Mouse (Mus musculus) MEL (cell line): ENCODE data around the gene Gm20388. TPM values are rescaled to one million over a fixed set of nuclear protein-coding genes. Genes with fewer than 3 reads are reported as not detected.
A peak's percentile ranks its signal among the peaks of the same experiment; 100 is the strongest.

Experiments used
- DNase-seq: peaks from one replicate; pipeline ENCODE4 v3.0.0; 2011; ENCODE audit warnings: low read depth, low spot score
- H3K27ac ChIP-seq: 2 replicates; pipeline ENCODE4 v1.5.1; 2012; ENCODE audit warnings: low read depth, mild to moderate bottlenecking, control low read depth, low read length, moderate library complexity; ENCODE audit not compliant: control insufficient read depth
- H3K27me3 ChIP-seq, 2 experiments: fragments of 150-350 bp in 1 of 2; sonication (generic) in 1 of 2; 2 replicates each; pipeline ENCODE4 v1.6.1; 2012; ENCODE audit warnings: low read length in 2 of 2, mild to moderate bottlenecking in 2 of 2, improper control_type of control experiment in 1 of 2, moderate library complexity in 1 of 2; ENCODE audit not compliant: insufficient read depth in 2 of 2, control insufficient read depth in 1 of 2
- H3K36me3 ChIP-seq, 2 experiments: 2 replicates each; pipeline ENCODE4 v1.6.1; 2012 to 2014; ENCODE audit warnings: low read length in 2 of 2, improper control_type of control experiment in 1 of 2, inconsistent platforms in 1 of 2, mild to moderate bottlenecking in 1 of 2; ENCODE audit not compliant: insufficient read depth in 2 of 2, control insufficient read depth in 1 of 2
- H3K4me1 ChIP-seq, 2 experiments: fragments of 150-350 bp in 1 of 2; sonication (generic) in 1 of 2; 2 replicates each; pipeline ENCODE4 v1.6.1; 2012; ENCODE audit warnings: low read length in 2 of 2, improper control_type of control experiment in 1 of 2, mild to moderate bottlenecking in 1 of 2; ENCODE audit not compliant: insufficient read depth in 2 of 2, control insufficient read depth in 1 of 2
- H3K4me3 ChIP-seq, 2 experiments: fragments of 150-350 bp in 1 of 2; sonication (generic) in 1 of 2; 2 replicates each; pipeline ENCODE4 v1.5.1; 2012; ENCODE audit warnings: low read depth in 2 of 2, low read length in 2 of 2, mild to moderate bottlenecking in 2 of 2, moderate library complexity in 2 of 2, control low read depth in 1 of 2, improper control_type of control experiment in 1 of 2; ENCODE audit not compliant: control insufficient read depth in 1 of 2, insufficient read depth in 1 of 2
- H3K79me2 ChIP-seq: 2 replicates; pipeline ENCODE4 v1.6.1; 2012; ENCODE audit warnings: mild to moderate bottlenecking, low read length, moderate library complexity; ENCODE audit not compliant: control insufficient read depth, poor library complexity, insufficient read depth
- H3K9ac ChIP-seq: 2 replicates; pipeline ENCODE4 v1.6.1; 2012; ENCODE audit warnings: low read depth, mild to moderate bottlenecking, control low read depth, low read length, moderate library complexity; ENCODE audit not compliant: control insufficient read depth, poor library complexity, severe bottlenecking
- H3K9me3 ChIP-seq: fragments of 150-350 bp; sonication (generic); replicated peaks from 2 replicates; pipeline ENCODE4 v1.6.1; 2012; ENCODE audit warnings: mild to moderate bottlenecking, low read length, improper control_type of control experiment, moderate library complexity; ENCODE audit not compliant: insufficient read depth
- BHLHE40 ChIP-seq: IDR thresholded peaks from 2 replicates; pipeline ENCODE4 v1.6.1; 2012; ENCODE audit warnings: low read depth, mild to moderate bottlenecking, inconsistent platforms, low read length, improper control_type of control experiment, borderline replicate concordance
- CTCF ChIP-seq, 3 experiments: IDR thresholded peaks in 2 of 3; conservative IDR thresholded peaks in 1 of 3; 2 replicates each; pipeline ENCODE4 v1.5.1; 2011 to 2012; ENCODE audit warnings: low read length in 3 of 3, low read depth in 2 of 3, mild to moderate bottlenecking in 2 of 3, improper control_type of control experiment in 1 of 3, inconsistent platforms in 1 of 3, mixed read lengths in 1 of 3, moderate library complexity in 1 of 3; ENCODE audit not compliant: control insufficient read depth in 1 of 3, insufficient read depth in 1 of 3, poor library complexity in 1 of 3, severe bottlenecking in 1 of 3
- E2F4 ChIP-seq: IDR thresholded peaks from 2 replicates; pipeline ENCODE4 v1.6.1; 2011; ENCODE audit warnings: low read depth, low read length, improper control_type of control experiment, borderline replicate concordance
- ELF1 ChIP-seq: IDR thresholded peaks from 2 replicates; pipeline ENCODE4 v1.6.1; 2014; ENCODE audit warnings: low read depth, mild to moderate bottlenecking, inconsistent platforms, low read length, improper control_type of control experiment, moderate library complexity
- EP300 ChIP-seq, 2 experiments: IDR thresholded peaks; 2 replicates each; pipeline ENCODE4 v1.6.1; 2011; ENCODE audit warnings: improper control_type of control experiment in 2 of 2, low read length in 2 of 2, low read depth in 1 of 2, mild to moderate bottlenecking in 1 of 2
- ETS1 ChIP-seq: IDR thresholded peaks from 2 replicates; pipeline ENCODE4 v1.6.1; 2012; ENCODE audit warnings: low read depth, mild to moderate bottlenecking, inconsistent platforms, low read length, improper control_type of control experiment, moderate library complexity
- GABPA ChIP-seq: IDR thresholded peaks from 2 replicates; pipeline ENCODE4 v1.6.1; 2012; ENCODE audit warnings: low read depth, mild to moderate bottlenecking, inconsistent platforms, low read length, improper control_type of control experiment, moderate library complexity
- GATA1 ChIP-seq: IDR thresholded peaks from 2 replicates; pipeline ENCODE4 v1.6.1; 2011; ENCODE audit warnings: low read depth, low read length, improper control_type of control experiment
- KAT2A ChIP-seq: conservative IDR thresholded peaks from 2 replicates; pipeline ENCODE4 v1.6.1; 2012; ENCODE audit warnings: low read depth, low read length, improper control_type of control experiment, inconsistent platforms
- MAFK ChIP-seq: IDR thresholded peaks from 2 replicates; pipeline ENCODE4 v1.6.1; 2011; ENCODE audit warnings: low read depth, mild to moderate bottlenecking, low read length, improper control_type of control experiment, borderline replicate concordance
- MAZ ChIP-seq: IDR thresholded peaks from 2 replicates; pipeline ENCODE4 v1.6.1; 2012; ENCODE audit warnings: low read depth, mild to moderate bottlenecking, inconsistent platforms, low read length, improper control_type of control experiment
- MEF2A ChIP-seq: IDR thresholded peaks from 2 replicates; pipeline ENCODE4 v1.6.1; 2014; ENCODE audit warnings: low read depth, mild to moderate bottlenecking, inconsistent platforms, low read length, improper control_type of control experiment; ENCODE audit not compliant: poor library complexity, insufficient replicate concordance, severe bottlenecking; ENCODE audit errors: extremely low read depth
- NELFE ChIP-seq: IDR thresholded peaks from 2 replicates; pipeline ENCODE4 v1.6.1; 2011; ENCODE audit warnings: low read depth, low read length, improper control_type of control experiment
- NRF1 ChIP-seq: IDR thresholded peaks from 2 replicates; pipeline ENCODE4 v1.6.1; 2014; ENCODE audit warnings: low read depth, mild to moderate bottlenecking, inconsistent platforms, low read length, improper control_type of control experiment, moderate library complexity; ENCODE audit not compliant: poor library complexity, insufficient read depth, severe bottlenecking
- POLR2A ChIP-seq, 2 experiments: IDR thresholded peaks; 2 replicates each; pipeline ENCODE4 v1.6.1; 2011 to 2012; ENCODE audit warnings: low read length in 2 of 2, mild to moderate bottlenecking in 2 of 2, control low read depth in 1 of 2, improper control_type of control experiment in 1 of 2, low read depth in 1 of 2, moderate library complexity in 1 of 2; ENCODE audit not compliant: control insufficient read depth in 1 of 2, insufficient read depth in 1 of 2, poor library complexity in 1 of 2
- POLR2AphosphoS2 ChIP-seq: IDR thresholded peaks from 2 replicates; pipeline ENCODE4 v1.6.1; 2011; ENCODE audit warnings: low read length, improper control_type of control experiment
- POLR2AphosphoS5 ChIP-seq: IDR thresholded peaks from 2 replicates; pipeline ENCODE4 v1.6.1; 2012; ENCODE audit warnings: low read depth, borderline replicate concordance, mild to moderate bottlenecking, inconsistent platforms, low read length, moderate library complexity, mixed read lengths
- RAD21 ChIP-seq: IDR thresholded peaks from 2 replicates; pipeline ENCODE4 v1.6.1; 2011; ENCODE audit warnings: mild to moderate bottlenecking, low read depth, low read length, improper control_type of control experiment
- RCOR1 ChIP-seq: IDR thresholded peaks from 2 replicates; pipeline ENCODE4 v1.6.1; 2012; ENCODE audit warnings: low read depth, mild to moderate bottlenecking, inconsistent platforms, low read length, improper control_type of control experiment
- SMC3 ChIP-seq: IDR thresholded peaks from 2 replicates; pipeline ENCODE4 v1.6.1; 2011; ENCODE audit warnings: low read depth, low read length, improper control_type of control experiment
- TAL1 ChIP-seq: IDR thresholded peaks from 2 replicates; pipeline ENCODE4 v1.6.1; 2012; ENCODE audit warnings: mild to moderate bottlenecking, inconsistent platforms, low read length, moderate library complexity, mixed read lengths
- TBP ChIP-seq: IDR thresholded peaks from 2 replicates; pipeline ENCODE4 v1.8.0; 2011; ENCODE audit warnings: low read depth, low read length, improper control_type of control experiment
- TCF12 ChIP-seq: IDR thresholded peaks from 2 replicates; pipeline ENCODE4 v1.6.1; 2014; ENCODE audit warnings: low read depth, mild to moderate bottlenecking, inconsistent platforms, low read length, improper control_type of control experiment, moderate library complexity
- UBTF ChIP-seq: IDR thresholded peaks from 2 replicates; pipeline ENCODE4 v1.6.1; 2012; ENCODE audit warnings: low read depth, mild to moderate bottlenecking, inconsistent platforms, low read length, improper control_type of control experiment, moderate library complexity, borderline replicate concordance; ENCODE audit not compliant: insufficient read depth
- USF2 ChIP-seq, 2 experiments: IDR thresholded peaks; 2 replicates each; pipeline ENCODE4 v1.6.1; 2011 to 2012; ENCODE audit warnings: improper control_type of control experiment in 2 of 2, low read length in 2 of 2, borderline replicate concordance in 1 of 2, inconsistent platforms in 1 of 2, low read depth in 1 of 2, mild to moderate bottlenecking in 1 of 2; ENCODE audit not compliant: insufficient read depth in 1 of 2
- ZC3H11A ChIP-seq: IDR thresholded peaks from 2 replicates; pipeline ENCODE4 v1.6.1; 2012; ENCODE audit warnings: low read depth, mild to moderate bottlenecking, inconsistent platforms, low read length, improper control_type of control experiment
- ZKSCAN1 ChIP-seq: IDR thresholded peaks from 2 replicates; pipeline ENCODE4 v1.6.1; 2012; ENCODE audit warnings: low read depth, mild to moderate bottlenecking, inconsistent platforms, low read length, improper control_type of control experiment, moderate library complexity
- ZNF384 ChIP-seq: IDR thresholded peaks from 2 replicates; pipeline ENCODE4 v1.6.1; 2012; ENCODE audit warnings: low read depth, mild to moderate bottlenecking, inconsistent platforms, low read length, improper control_type of control experiment
- polyA plus RNA-seq, 2 experiments: library from polyadenylated mRNA; stranded (reverse) in 1 of 2; unstranded in 1 of 2; fragments of >175 nt in 1 of 2; fragments of >200 nt in 1 of 2; gene quantifications; 2 replicates each; pipeline versions ENCODE4 v1.2.1 to v1.2.4; 2012; ENCODE audit warnings: low replicate concordance in 2 of 2, low read depth in 1 of 2; ENCODE audit not compliant: insufficient read length in 2 of 2, insufficient read depth in 1 of 2, missing spikeins in 1 of 2
- total RNA-seq: library from RNA; depleted of rRNA; stranded (reverse); fragments of 300-350 nt; gene quantifications from 2 replicates; pipeline ENCODE4 v1.2.3, GENCODE M21; 2012

Gm20388 gene
- total and polyA plus RNA-seq, 3 experiments = 11.1 to 17.8 TPM; not detected in 1

DNA sequence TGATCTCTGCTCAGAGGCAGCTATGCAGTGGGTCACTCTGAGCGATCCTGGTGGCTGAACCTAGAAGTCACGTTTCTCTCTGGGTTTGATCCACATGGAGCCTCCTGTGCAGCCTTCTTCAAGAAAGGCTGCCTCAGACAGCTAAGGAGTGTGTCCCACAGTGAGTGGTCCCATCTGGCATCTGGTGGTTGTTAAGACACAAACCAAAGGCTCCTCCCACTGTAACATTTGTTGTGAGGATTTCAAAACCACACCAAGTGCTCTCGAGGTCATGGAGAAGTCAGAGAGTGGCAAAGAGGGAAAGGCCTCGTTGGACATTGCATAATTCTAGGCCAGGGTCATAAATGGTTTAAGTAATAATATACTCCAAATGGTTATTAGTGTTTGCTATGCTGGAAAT lies 4340.1 kb downstream of the Gm20388 start:
- Histone ChIP-seq H3K9me3 (no peaks in the 10 kb centered on the region), H3K9ac (peak overlapping the region; percentile 12; the same call in 1 of the 2 replicates), H3K4me1 (peaks cover 0 to 14% of the 10 kb centered on the region in 2 experiments; a peak in 2 of 4 replicates), H3K27ac (peak overlapping the region; percentile 61), H3K27me3 (no peaks in the 10 kb centered on the region), H3K4me3 (no peak overlapping the region), H3K36me3 (peaks cover 0 to 4% of the 10 kb centered on the region in 2 experiments; a peak in 2 of 4 replicates), H3K79me2 (peaks cover 4% of the 10 kb centered on the region; the same call in 1 of the 2 replicates)
- TF ChIP-seq TCF12 (no peak), POLR2A (IDR thresholded peaks at IDR 0.05; ENCODE audit: control insufficient read depth in 1 of 2, insufficient read depth in 1 of 2, low read depth in 1 of 2, low read length in 2 of 2, poor library complexity in 1 of 2) (no peak), ZNF384 (no peak), GATA1 (no peak), E2F4 (no peak), NRF1 (no peak), GABPA (no peak), USF2 (IDR thresholded peaks at IDR 0.05; ENCODE audit: borderline replicate concordance in 1 of 2, insufficient read depth in 1 of 2, low read depth in 1 of 2, low read length in 2 of 2) (no peak), ETS1 (no peak), EP300 (IDR thresholded peaks at IDR 0.05; ENCODE audit: low read depth in 1 of 2, low read length in 2 of 2) (no peak), NELFE (no peak), MAZ (no peak), UBTF (no peak), RAD21 (no peak), CTCF (IDR thresholded peaks at IDR 0.05 in 2 of 3, conservative IDR thresholded peaks at IDR 0.05 in 1 of 3; ENCODE audit: control insufficient read depth in 1 of 3, insufficient read depth in 1 of 3, low read depth in 2 of 3, low read length in 3 of 3, poor library complexity in 1 of 3, severe bottlenecking in 1 of 3) (no peak), KAT2A (no peak), ZC3H11A (no peak), ZKSCAN1 (no peak)
- peak; percentile 9 for DNase-seq

DNA sequence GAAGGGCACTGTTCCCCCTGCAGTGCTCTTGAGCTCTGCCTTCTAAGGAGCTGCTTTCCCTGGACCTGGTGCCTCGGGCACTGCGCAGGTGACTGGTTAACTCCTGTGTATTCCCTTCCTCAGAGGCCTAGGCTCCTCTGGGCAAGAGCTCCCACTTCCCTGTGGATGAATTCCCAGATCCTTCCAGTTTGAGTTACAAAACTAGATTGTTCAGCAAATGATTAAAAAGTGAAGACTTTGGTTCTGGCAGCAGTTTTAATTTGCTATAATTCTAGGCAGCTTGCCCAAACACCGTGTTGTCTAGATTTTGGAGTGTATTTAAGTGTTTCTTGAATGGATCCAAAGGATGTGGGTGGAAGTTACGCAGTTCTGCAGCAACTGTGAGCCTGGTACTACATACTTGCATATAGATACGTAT lies 4341.9 kb downstream of the Gm20388 start:
- H3K79me2 ChIP-seq = peaks cover 4% of the 10 kb centered on the region; the same call in 1 of the 2 replicates
- no peaks in the 10 kb centered on the region for H3K9me3 ChIP-seq
- DNase-seq = no peak
- H3K4me3 ChIP-seq = no peak overlapping the region
- H3K4me1 ChIP-seq = peaks cover 0 to 14% of the 10 kb centered on the region in 2 experiments; a peak in 2 of 4 replicates
- no peaks in the 10 kb centered on the region for H3K27me3 ChIP-seq
- no peak overlapping the region for H3K9ac ChIP-seq
- no peak overlapping the region for H3K27ac ChIP-seq
- peaks cover 0 to 4% of the 10 kb centered on the region in 2 experiments; a peak in 2 of 4 replicates for H3K36me3 ChIP-seq
- TF ChIP-seq TAL1 = no peak
- TF ChIP-seq ZC3H11A = no peak
- no peak for TF ChIP-seq SMC3
- no peak for TF ChIP-seq ELF1
- TF ChIP-seq POLR2AphosphoS2 = no peak
- no peak for TF ChIP-seq USF2 (IDR thresholded peaks at IDR 0.05; ENCODE audit: borderline replicate concordance in 1 of 2, insufficient read depth in 1 of 2, low read depth in 1 of 2, low read length in 2 of 2)
- TF ChIP-seq NELFE = no peak
- no peak for TF ChIP-seq MAFK
- TF ChIP-seq RAD21 = no peak
- no peak for TF ChIP-seq ETS1
- no peak for TF ChIP-seq TBP
- TF ChIP-seq MEF2A = no peak
- TF ChIP-seq RCOR1 = no peak
- TF ChIP-seq CTCF (IDR thresholded peaks at IDR 0.05 in 2 of 3, conservative IDR thresholded peaks at IDR 0.05 in 1 of 3; ENCODE audit: control insufficient read depth in 1 of 3, insufficient read depth in 1 of 3, low read depth in 2 of 3, low read length in 3 of 3, poor library complexity in 1 of 3, severe bottlenecking in 1 of 3) = no peak
- TF ChIP-seq E2F4 = no peak
- no peak for TF ChIP-seq UBTF
- TF ChIP-seq POLR2AphosphoS5 = no peak
- no peak for TF ChIP-seq BHLHE40
